Mouse (Mus musculus) cerebral cortex, adult 2 months (tissue): Measurements from ENCODE around the gene Meltf.

ENCODE experiments used
- WGBS: fragments of 180-500 bp; shearing (Covaris S2); methylation state at CpG from one replicate; pipeline ENCODE4 v1.1.7; 2018; 5-methylcytosine and 5-hydroxymethylcytosine counted together

Meltf gene

GRCm38 (mm10) chr16:31893396-31894141 lies 15.0 kb downstream of the Meltf start:
- WGBS = 81% methylated on average over 5 of the region's 5 CpGs

GRCm38 (mm10) chr16:31896971-31897774 lies 18.6 kb downstream of the Meltf start:
- 17% methylated on average over 29 of the region's 29 CpGs for WGBS

- WGBS = 30% methylated on average over 18 of the region's 18 CpGs
Observed at GRCm38 (mm10) chr16:31898546-31899326, 20.1 kb downstream of the Meltf start.

GRCm38 (mm10) chr16:31901886-31902285 lies 23.3 kb downstream of the Meltf start:
- 85% methylated on average over 1 of the region's 1 CpGs for WGBS

GRCm38 (mm10) chr16:31903239-31903638 lies 24.6 kb downstream of the Meltf start:
- 58% methylated on average over 8 of the region's 8 CpGs for WGBS

- WGBS = 58% methylated on average over 4 of the region's 4 CpGs
Observed at GRCm38 (mm10) chr16:31905331-31905730, 26.7 kb downstream of the Meltf start.

- WGBS = 32% methylated on average over 20 of the region's 20 CpGs
Observed at GRCm38 (mm10) chr16:31905891-31906825, 27.5 kb downstream of the Meltf start.

- WGBS = 23% methylated on average over 9 of the region's 9 CpGs
Observed at GRCm38 (mm10) chr16:31906896-31907295, 28.3 kb downstream of the Meltf start.

GRCm38 (mm10) chr16:31908959-31909358 lies 30.3 kb downstream of the Meltf start:
- 35% methylated on average over 11 of the region's 11 CpGs for WGBS

GRCm38 (mm10) chr16:31910281-31910847 lies 31.8 kb downstream of the Meltf start:
- 70% methylated on average over 10 of the region's 10 CpGs for WGBS

- 83% methylated on average over 11 of the region's 11 CpGs for WGBS
Observed at GRCm38 (mm10) chr16:31917776-31918175, 39.2 kb downstream of the Meltf start.

- 2% methylated on average over 14 of the region's 14 CpGs for WGBS
Observed at GRCm38 (mm10) chr16:31918248-31918724, 39.7 kb downstream of the Meltf start.

- 92% methylated on average over 6 of the region's 6 CpGs for WGBS
Observed at GRCm38 (mm10) chr16:31924368-31924767, 45.8 kb downstream of the Meltf start.

- 88% methylated on average over 6 of the region's 6 CpGs for WGBS
Observed at GRCm38 (mm10) chr16:31926091-31926490, 47.5 kb downstream of the Meltf start.

- WGBS = 89% methylated on average over 13 of the region's 13 CpGs
Observed at GRCm38 (mm10) chr16:31926547-31927182, 48.1 kb downstream of the Meltf start.

GRCm38 (mm10) chr16:31927412-31927811 lies 48.8 kb downstream of the Meltf start:
- 92% methylated on average over 5 of the region's 5 CpGs for WGBS

GRCm38 (mm10) chr16:31931330-31931729 lies 52.7 kb downstream of the Meltf start:
- WGBS = 55% methylated on average over 17 of the region's 17 CpGs

- WGBS = 56% methylated on average over 5 of the region's 5 CpGs
Observed at GRCm38 (mm10) chr16:31932255-31932654, 53.6 kb downstream of the Meltf start.

GRCm38 (mm10) chr16:31932840-31933697 lies 54.5 kb downstream of the Meltf start:
- under 1% methylated on average over 50 of the region's 50 CpGs for WGBS
